Mouse (Mus musculus) C2C12 (cell line): ENCODE measurements at regions not wholly inside any gene's neighbourhood (a gene's known extent, or its start where the extent isn't known, plus 50 kb on each side); places are given as distances from the start of the nearest gene placed in this dataset.

Experiments
- H3K27me3 ChIP-seq: one replicate; pipeline ENCODE4 v1.6.1; 2011; ENCODE audit not compliant: control insufficient read depth, insufficient read depth, insufficient read length
- H3K36me3 ChIP-seq: one replicate; pipeline ENCODE4 v1.6.1; 2011; ENCODE audit not compliant: control insufficient read depth, insufficient read depth
- H3K4me3 ChIP-seq: one replicate; pipeline ENCODE4 v1.5.1; 2011; ENCODE audit warnings: mild to moderate bottlenecking, control low read depth; ENCODE audit not compliant: poor library complexity, insufficient read depth, severe bottlenecking
- H3K79me2 ChIP-seq: one replicate; pipeline ENCODE4 v1.6.1; 2011; ENCODE audit not compliant: control insufficient read depth, insufficient read depth
- H3K79me3 ChIP-seq: one replicate; pipeline ENCODE4 v1.6.1; 2011; ENCODE audit warnings: low read depth, control low read depth
- H3ac ChIP-seq: one replicate; pipeline ENCODE3; 2011; ENCODE audit warnings: low read depth; ENCODE audit not compliant: control insufficient read depth, insufficient read length
- CEBPB ChIP-seq: IDR thresholded peaks from one replicate; pipeline ENCODE4 v1.6.1; 2011; ENCODE audit warnings: low read depth, mild to moderate bottlenecking, control low read depth, moderate library complexity
- CTCF ChIP-seq: IDR thresholded peaks from one replicate; pipeline ENCODE4 v1.5.1; 2011; ENCODE audit not compliant: control insufficient read depth, insufficient read depth, insufficient read length
- FOSL1 ChIP-seq: IDR thresholded peaks from one replicate; pipeline ENCODE4 v1.8.0; 2011; ENCODE audit warnings: mild to moderate bottlenecking, low read length; ENCODE audit not compliant: poor library complexity, insufficient read depth, severe bottlenecking
- MAX ChIP-seq: IDR thresholded peaks from one replicate; pipeline ENCODE4 v1.6.1; 2011; ENCODE audit warnings: mild to moderate bottlenecking, control low read depth
- MYOD1 ChIP-seq: IDR thresholded peaks from one replicate; pipeline ENCODE4 v1.6.1; 2011; ENCODE audit warnings: low read depth; ENCODE audit not compliant: control insufficient read depth, insufficient read length
- MYOG ChIP-seq: IDR thresholded peaks from one replicate; pipeline ENCODE4 v1.6.1; 2011; ENCODE audit not compliant: control insufficient read depth, insufficient read length; ENCODE audit errors: extremely low read depth
- USF1 ChIP-seq: IDR thresholded peaks from one replicate; pipeline ENCODE4 v1.6.1; 2011; ENCODE audit warnings: low read depth, mild to moderate bottlenecking, control low read depth, moderate library complexity

DNA sequence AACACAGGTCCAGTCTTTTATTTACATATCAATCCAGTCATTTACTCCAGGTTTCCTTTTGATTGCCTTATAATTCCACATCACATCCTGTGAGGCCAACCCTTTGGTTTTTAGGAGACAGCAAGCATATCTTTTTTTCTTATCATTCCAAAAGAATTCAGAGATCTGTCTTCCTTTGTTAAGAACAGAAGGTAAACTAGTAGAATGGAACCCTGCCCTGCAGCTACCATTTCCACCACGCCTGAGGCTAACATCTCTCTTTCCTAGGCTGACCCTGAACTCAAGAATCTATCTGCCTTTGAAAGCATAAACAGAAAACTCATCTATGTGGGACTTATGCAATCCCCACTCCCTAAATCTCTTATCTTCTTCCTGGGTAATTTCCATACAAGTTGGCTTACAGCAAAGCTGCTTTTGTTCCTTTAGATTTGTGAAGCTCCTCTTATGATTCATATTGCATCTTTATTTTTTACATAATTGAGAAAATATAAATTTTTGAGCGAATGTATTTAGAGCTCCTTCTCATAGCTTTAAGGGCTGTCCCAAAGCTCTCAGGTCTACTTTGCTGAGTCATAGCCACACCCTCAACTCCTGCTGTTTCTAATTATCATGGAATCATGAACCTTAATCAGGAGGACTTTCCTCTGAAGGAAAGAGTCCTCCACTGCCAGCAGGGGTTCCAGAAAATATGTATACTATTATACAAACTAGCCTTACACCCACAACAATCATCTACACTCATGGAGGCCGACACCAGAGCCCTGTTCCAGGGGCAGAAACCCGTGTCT is 74.6 kb upstream of the Fbxl4 start:
- Histone ChIP-seq H3ac (no peak overlapping the region), H3K4me3 (no peak overlapping the region), H3K79me2 (no peaks in the 10 kb centered on the region), H3K27me3 (no peaks in the 10 kb centered on the region), H3K36me3 (no peaks in the 10 kb centered on the region), H3K79me3 (no peaks in the 10 kb centered on the region)
- TF ChIP-seq MAX (no peak), USF1 (no peak), MYOD1 (no peak), MYOG (no peak), CTCF (no peak), FOSL1 (no peak), CEBPB (no peak)

- Histone ChIP-seq H3K27me3 (no peaks in the 10 kb centered on the region), H3K36me3 (no peaks in the 10 kb centered on the region), H3K79me3 (no peaks in the 10 kb centered on the region), H3ac (no peak overlapping the region), H3K79me2 (no peaks in the 10 kb centered on the region), H3K4me3 (no peak overlapping the region)
- TF ChIP-seq MYOD1 (no peak), FOSL1 (no peak), USF1 (no peak), MYOG (no peak), CTCF (no peak), CEBPB (no peak), MAX (no peak)
These were observed 65.2 kb upstream of the Fbxl4 start for GRCm38 (mm10) chr4:22292169-22292568.

GRCm38 (mm10) chr4:22300206-22300605 is 57.1 kb upstream of the Fbxl4 start:
- Histone ChIP-seq H3K79me2 (no peaks in the 10 kb centered on the region), H3K79me3 (no peaks in the 10 kb centered on the region)

GRCm38 (mm10) chr4:22301148-22301942 is 56.0 kb upstream of the Fbxl4 start:
- H3K36me3 ChIP-seq, result no peaks in the 10 kb centered on the region
- H3K27me3 ChIP-seq, result no peaks in the 10 kb centered on the region
- no peak overlapping the region for H3ac ChIP-seq
- no peak overlapping the region for H3K4me3 ChIP-seq
- no peaks in the 10 kb centered on the region for H3K79me2 ChIP-seq
- no peaks in the 10 kb centered on the region for H3K79me3 ChIP-seq
- TF ChIP-seq MYOG, result no peak

More at GRCm38 (mm10) chr4:22300206-22300605, 57.1 kb upstream of the Fbxl4 start:
- Histone ChIP-seq H3K4me3 (no peak overlapping the region), H3K36me3 (no peaks in the 10 kb centered on the region), H3K27me3 (no peaks in the 10 kb centered on the region), H3ac (no peak overlapping the region)
- TF ChIP-seq MYOG, result no peak
- no peak for TF ChIP-seq MYOD1

DNA sequence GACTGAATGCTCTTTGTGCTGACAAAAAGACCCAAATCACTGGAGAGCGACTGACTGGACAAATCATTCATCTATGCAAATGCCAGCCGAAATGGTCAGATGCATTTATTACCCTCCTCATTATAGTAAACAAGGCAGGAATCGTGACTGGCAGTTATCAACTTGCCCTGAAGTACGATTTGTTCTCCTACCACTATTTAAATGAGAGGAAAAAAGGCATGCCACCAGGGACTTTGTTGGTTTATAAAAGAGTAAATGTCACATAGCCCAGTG is 55.5 kb upstream of the Fbxl4 start:
- no peak overlapping the region for H3ac ChIP-seq
- H3K79me2 ChIP-seq, result no peaks in the 10 kb centered on the region
- no peaks in the 10 kb centered on the region for H3K36me3 ChIP-seq
- H3K27me3 ChIP-seq, result no peaks in the 10 kb centered on the region
- TF ChIP-seq MAX, result no peak
- no peak for TF ChIP-seq FOSL1
- no peak for TF ChIP-seq CTCF
- TF ChIP-seq MYOG, result no peak
- no peak for TF ChIP-seq MYOD1
- TF ChIP-seq USF1, result no peak
- TF ChIP-seq CEBPB, result no peak
- H3K4me3 ChIP-seq, result no peak overlapping the region
- no peaks in the 10 kb centered on the region for H3K79me3 ChIP-seq

- Histone ChIP-seq H3K79me3 (no peaks in the 10 kb centered on the region), H3K79me2 (no peaks in the 10 kb centered on the region), H3K4me3 (no peak overlapping the region), H3ac (no peak overlapping the region), H3K36me3 (no peaks in the 10 kb centered on the region), H3K27me3 (no peaks in the 10 kb centered on the region)
- no peak for TF ChIP-seq MAX
- no peak for TF ChIP-seq USF1
- no peak for TF ChIP-seq CTCF
- TF ChIP-seq FOSL1, result no peak
- no peak for TF ChIP-seq CEBPB
- TF ChIP-seq MYOG, result no peak
- no peak for TF ChIP-seq MYOD1
These were observed 55.1 kb upstream of the Fbxl4 start for GRCm38 (mm10) chr4:22302262-22302661.
